Mouse (Mus musculus) neural tube, embryonic 12.5 days (tissue): Measurements from ENCODE around the gene Gm28044. TPM values are rescaled to one million over a fixed set of nuclear protein-coding genes. Genes with fewer than 3 reads are reported as not detected.
"Not testable (repeated sequence)": the region's sequence is repeated elsewhere in the genome, so short reads cannot be mapped to it uniquely, and the experiment has no call there.

Experiments used
- ATAC-seq: fragments of 200-750 bp; cut with Nextera tagmentation; 2 replicates; pipeline ENCODE4 v1.8.0; 2017; ENCODE audit warnings: low read depth, mild to moderate bottlenecking, moderate TSS enrichment, moderate library complexity; ENCODE audit not compliant: low FRiP score
- H3K27ac ChIP-seq: fragments of 300-500 bp; sonication (generic); 2 replicates; pipeline ENCODE4 v1.5.1; 2016
- H3K27me3 ChIP-seq: fragments of 300-500 bp; sonication (generic); replicated peaks from 2 replicates; pipeline ENCODE4 v1.6.1; 2016; ENCODE audit warnings: mild to moderate bottlenecking
- H3K36me3 ChIP-seq: fragments of 300-500 bp; sonication (generic); 2 replicates; pipeline ENCODE4 v1.6.1; 2016; ENCODE audit warnings: mild to moderate bottlenecking
- H3K4me1 ChIP-seq: fragments of 300-500 bp; sonication (generic); 2 replicates; pipeline ENCODE4 v1.6.1; 2016
- H3K4me2 ChIP-seq: fragments of 300-500 bp; sonication (generic); replicated peaks from 2 replicates; pipeline ENCODE4 v1.6.1; 2016; ENCODE audit warnings: mild to moderate bottlenecking
- H3K4me3 ChIP-seq: fragments of 300-500 bp; sonication (generic); 2 replicates; pipeline ENCODE4 v1.5.1; 2016
- H3K9ac ChIP-seq: fragments of 300-500 bp; sonication (generic); 2 replicates; pipeline ENCODE4 v1.6.1; 2016; ENCODE audit warnings: mild to moderate bottlenecking
- H3K9me3 ChIP-seq: fragments of 300-500 bp; sonication (generic); 2 replicates; pipeline ENCODE4 v1.6.1; 2016; ENCODE audit warnings: mild to moderate bottlenecking
- WGBS: fragments of 180-500 bp; shearing (Covaris S2); methylation state at CpG from one replicate; pipeline ENCODE4 v1.1.7; 2016; 5-methylcytosine and 5-hydroxymethylcytosine counted together
- polyA plus RNA-seq: library from polyadenylated mRNA; unstranded; fragments of >200 nt; fragmentation: Nextera tagmentation; extraction: Ambion mirVana; gene quantifications from 2 replicates; pipeline ENCODE4 v1.2.1, GENCODE M21; 2016

The Gm28044 gene
- polyA plus RNA-seq, 1 experiment from 2014 or later = not detected

- H3K9me3 ChIP-seq = no peaks in the 10 kb centered on the region
- 55% methylated on average over 7 of the region's 7 CpGs for WGBS
- no peak for ATAC-seq
- no peak within 1 kb of the TSS for H3K4me3 ChIP-seq
- no peaks in the 10 kb centered on the region for H3K4me1 ChIP-seq
- no peak within 1 kb of the TSS for H3K9ac ChIP-seq
- no peak within 1 kb of the TSS for H3K4me2 ChIP-seq
- H3K27me3 ChIP-seq = no peaks in the 10 kb centered on the region
- no peaks in the 10 kb centered on the region for H3K36me3 ChIP-seq
- no peak within 1 kb of the TSS for H3K27ac ChIP-seq
Measured at GRCm38 (mm10) chr13:67278314-67278713, 82.0 kb downstream of the Gm28044 start, which contains the start of gene Zfp458. Gene Zfp458 (minus strand): TSS chr13:67278466.

GRCm38 (mm10) chr13:67269383-67270065 lies 90.8 kb downstream of the Gm28044 start:
- H3K36me3 ChIP-seq, H3K4me1 ChIP-seq, H3K9me3 ChIP-seq, H3K27ac ChIP-seq, H3K27me3 ChIP-seq: not testable (repeated sequence)
- peak overlapping the region; percentile 73 for H3K4me2 ChIP-seq
- whole genome bisulfite sequencing = 50% methylated on average over 9 of the region's 9 CpGs
- peak; percentile 75 for ATAC-seq
- peak overlapping the region; percentile 66; the same call in 1 of the 2 replicates for H3K9ac ChIP-seq
- peak overlapping the region; percentile 76 for H3K4me3 ChIP-seq

- no peak overlapping the region for H3K27ac ChIP-seq
- WGBS = 10% methylated on average over 18 of the region's 18 CpGs
- ATAC-seq = peak; percentile 99
- H3K4me3 ChIP-seq = peak overlapping the region; percentile 76
- H3K9me3 ChIP-seq = peaks cover 7% of the 10 kb centered on the region
- H3K27me3 ChIP-seq = no peaks in the 10 kb centered on the region
- no peaks in the 10 kb centered on the region for H3K4me1 ChIP-seq
- H3K9ac ChIP-seq = peak overlapping the region; percentile 66
- no peaks in the 10 kb centered on the region for H3K36me3 ChIP-seq
- H3K4me2 ChIP-seq = peak overlapping the region; percentile 73
Measured at GRCm38 (mm10) chr13:67268568-67269369, 91.6 kb downstream of the Gm28044 start.

Other genes with a start within 250 kb of the Gm28044 start
- 0.16 and 0.19 TPM in 2 replicates for gene Rslcan18, start 244.3 kb downstream of the Gm28044 start, polyA plus RNA-seq
- gene Zfp759, start 238.9 kb downstream of the Gm28044 start, polyA plus RNA-seq = 1.8 and 3.8 TPM in 2 replicates
- 5.4 and 5.5 TPM in 2 replicates for gene Rsl1, start 187.4 kb downstream of the Gm28044 start, polyA plus RNA-seq
- gene Zfp455, start 166.0 kb downstream of the Gm28044 start, polyA plus RNA-seq = 1.4 and 2.1 TPM in 2 replicates
- gene Zfp458, start 82.1 kb downstream of the Gm28044 start, polyA plus RNA-seq = 3.4 and 3.8 TPM in 2 replicates
- 0.68 and 0.91 TPM in 2 replicates for gene Zfp457, start 54.1 kb downstream of the Gm28044 start, polyA plus RNA-seq
- 1.7 and 2.0 TPM in 2 replicates for gene Zfp595, start 28.0 kb downstream of the Gm28044 start, polyA plus RNA-seq
- 0.66 and 0.93 TPM in 2 replicates for gene Zfp953, start 69 bp upstream of the Gm28044 start, polyA plus RNA-seq
- gene Gm28041, start 15.2 kb upstream of the Gm28044 start, polyA plus RNA-seq = not detected in 2 replicates
- gene Zfp456, start 15.3 kb upstream of the Gm28044 start, polyA plus RNA-seq = 0.82 and 1.1 TPM in 2 replicates
- 3.0 and 3.2 TPM in 2 replicates for gene Zfp429, start 39.3 kb upstream of the Gm28044 start, polyA plus RNA-seq
- 0.52 TPM in 2 replicates for gene Zfp459, start 60.9 kb upstream of the Gm28044 start, polyA plus RNA-seq
- 6.7 and 7.0 TPM in 2 replicates for gene Zfp874a, start 91.1 kb upstream of the Gm28044 start, polyA plus RNA-seq
- gene Zfp874b, start 123.7 kb upstream of the Gm28044 start, polyA plus RNA-seq = 2.2 TPM in 2 replicates
- 13.7 and 14.7 TPM in 2 replicates for gene Zfp58, start 140.0 kb upstream of the Gm28044 start, polyA plus RNA-seq
- not detected in 2 replicates for gene Gm26965, start 165.6 kb upstream of the Gm28044 start, polyA plus RNA-seq
- 34.9 and 35.9 TPM in 2 replicates for gene Zfp87, start 165.6 kb upstream of the Gm28044 start, polyA plus RNA-seq
- gene Zfp748, start 193.3 kb upstream of the Gm28044 start, polyA plus RNA-seq = 15.5 and 16.6 TPM in 2 replicates
- gene Zfp729b, start 249.2 kb upstream of the Gm28044 start, polyA plus RNA-seq = 3.8 and 4.2 TPM in 2 replicates